ENCODE assay signal across 8 mouse cellular contexts in the genomic region with DNA sequence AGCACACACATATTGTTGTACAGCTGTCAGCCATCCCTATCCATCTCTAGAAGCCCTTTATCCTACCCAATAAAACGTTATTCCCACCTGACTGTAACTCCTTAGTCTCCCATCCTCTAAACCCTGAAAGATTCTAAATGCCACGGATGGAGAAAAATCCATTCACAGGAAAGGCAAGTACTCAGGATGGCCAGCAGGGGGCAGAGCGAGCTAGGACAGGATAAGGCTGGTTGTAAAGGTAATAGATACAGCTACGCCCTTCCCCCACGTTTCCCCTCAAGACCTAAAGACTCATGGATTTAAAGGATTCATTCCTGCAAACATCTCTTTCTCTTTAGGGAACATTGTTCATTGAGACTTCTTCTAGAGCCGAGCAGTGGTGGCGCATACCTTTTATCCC. TPM values are rescaled to one million over a fixed set of nuclear protein-coding genes. Genes with fewer than 3 reads are reported as not detected.
A peak's percentile ranks its signal among the peaks of the same experiment; 100 is the strongest.
DNase-seq lines count a peak whose midpoint lies in the region; ATAC-seq and TF ChIP-seq lines count a peak whose summit lies in the region.

No protein-coding gene starts in this region.

- 0 out of 2 replicates have a peak overlapping the region, but pooled peaks have one; percentile 4 for H3K4me2 ChIP-seq in forebrain, embryonic 12.5 days

- no peak for TF ChIP-seq POLR2A in small intestine, adult 2 months (IDR thresholded peaks at IDR 0.05; ENCODE audit: low read depth, low read length)

- no peaks in the 10 kb centered on the region for H3K9me3 ChIP-seq in forebrain, embryonic 12.5 days

- peak; percentile 33 for DNase-seq in cerebellum, adult 8-10 months
- DNase-seq in cerebellum, adult 9-11 months, result no peak
- DNase-seq in 3T3-L1 (ENCODE audit: low read depth, low spot score), result peak; percentile 85
- DNase-seq in adrenal gland, postnatal 10 days, result peak; percentile 77
- peak; percentile 65 to 69 for DNase-seq in kidney, postnatal 25 days
- peak; percentile 51 to 71 for DNase-seq in lung, postnatal 4 days

- H3K36me3 ChIP-seq in forebrain, embryonic 12.5 days (replicated peaks), result no peaks in the 10 kb centered on the region
- peaks cover 53% of the 10 kb centered on the region for H3K36me3 ChIP-seq in small intestine, adult 2 months (ENCODE audit: control insufficient read depth, insufficient read depth, low read length)

- no peak overlapping the region for H3K27ac ChIP-seq in forebrain, embryonic 12.5 days
- H3K27ac ChIP-seq in small intestine, adult 2 months (ENCODE audit: insufficient read depth, low read depth, low read length), result no peak overlapping the region

- no peaks in the 10 kb centered on the region for H3K4me1 ChIP-seq in forebrain, embryonic 12.5 days
- H3K4me1 ChIP-seq in small intestine, adult 2 months (ENCODE audit: control insufficient read depth, insufficient read depth, insufficient read length, low read length), result no peaks in the 10 kb centered on the region

- H3K9ac ChIP-seq in forebrain, embryonic 12.5 days, result no peak overlapping the region

- no peak for ATAC-seq in forebrain, embryonic 12.5 days (ENCODE audit: low FRiP score)

- 24% methylated on average over 7 of the region's 7 CpGs for WGBS in forebrain, embryonic 12.5 days
- WGBS in small intestine, adult 2 months, result 34% methylated on average over 7 of the region's 7 CpGs

- peak; percentile 85; the same call in 1 of the 2 replicates for TF ChIP-seq CTCF in small intestine, adult 2 months (IDR thresholded peaks at IDR 0.05; ENCODE audit: extremely low read depth, insufficient read length, insufficient replicate concordance, low read depth, low read length)

- H3K4me3 ChIP-seq in forebrain, embryonic 12.5 days (replicated peaks), result no peak overlapping the region
- H3K4me3 ChIP-seq in small intestine, adult 2 months (ENCODE audit: low read depth, low read length), result no peak overlapping the region

- peaks cover 3% of the 10 kb centered on the region; the same call in 1 of the 2 replicates for H3K27me3 ChIP-seq in forebrain, embryonic 12.5 days
- H3K27me3 ChIP-seq in small intestine, adult 2 months (ENCODE audit: control insufficient read depth, insufficient read depth, low read length), result no peaks in the 10 kb centered on the region

RNA-seq across cellular contexts. Expression of gene Abi3, which starts 34.0 kb away (rescaled TPM):
- total RNA-seq in adrenal gland, postnatal 10 days (2021), result 10 to 100 TPM; 11.5 to 14.8 TPM
- polyA plus RNA-seq in forebrain, embryonic 12.5 days (2016; fragmentation: Nextera tagmentation; extraction: Ambion mirVana), result 2.4 TPM in 2 replicates
- 34.0 and 73.5 TPM in 2 replicates for polyA plus RNA-seq in small intestine, adult 2 months (2012; rRNA removed)

RNA-seq across cellular contexts. Expression of gene B4galnt2, which starts 38.4 kb away (rescaled TPM):
- not detected for total RNA-seq in adrenal gland, postnatal 10 days (2021)
- not detected in 2 replicates for polyA plus RNA-seq in forebrain, embryonic 12.5 days (2016; fragmentation: Nextera tagmentation; extraction: Ambion mirVana)
- polyA plus RNA-seq in small intestine, adult 2 months (2012; rRNA removed), result 75.7 and 133 TPM in 2 replicates

RNA-seq across cellular contexts. Expression of gene Gngt2, which starts 39.3 kb away (rescaled TPM):
- total RNA-seq in adrenal gland, postnatal 10 days (2021), result 10 to 100 TPM; 21.9 to 22.9 TPM
- 3.2 and 3.7 TPM in 2 replicates for polyA plus RNA-seq in forebrain, embryonic 12.5 days (2016; fragmentation: Nextera tagmentation; extraction: Ambion mirVana)
- 2.1 and 4.7 TPM in 2 replicates for polyA plus RNA-seq in small intestine, adult 2 months (2012; rRNA removed)

RNA-seq across cellular contexts. Expression of gene Phospho1, which starts 52.0 kb away (rescaled TPM):
- total RNA-seq in adrenal gland, postnatal 10 days (2021), result 100 to 1,000 TPM; 204 to 243 TPM
- polyA plus RNA-seq in forebrain, embryonic 12.5 days (2016; fragmentation: Nextera tagmentation; extraction: Ambion mirVana), result not detected in 2 replicates
- 236 and 278 TPM in 2 replicates for polyA plus RNA-seq in small intestine, adult 2 months (2012; rRNA removed)

Comparison
In these comparisons a context has a peak if more than half of its experiments do, and no peak if none do; other contexts are left out.
1. RNA of gene Abi3, which starts 34.0 kb away (polyA plus RNA-seq): 34.0 to 73.5 TPM in small intestine, adult 2 months; 2.4 TPM in forebrain, embryonic 12.5 days; every median in the first group is over 10 times any median in the second.
2. RNA of gene B4galnt2, which starts 38.4 kb away (polyA plus RNA-seq): 75.7 to 133 TPM in small intestine, adult 2 months; not detected in forebrain, embryonic 12.5 days; every median in the first group is over 10 times any median in the second.